Mouse (Mus musculus): ENCODE measurements around the gene Dlx4. TPM values are rescaled to one million over a fixed set of nuclear protein-coding genes. Genes with fewer than 3 reads are reported as not detected.
A peak's percentile ranks its signal among the peaks of the same experiment; 100 is the strongest.

Dlx4 gene
- total RNA-seq, 2 experiments from 2014 or later, result not detected

DNA sequence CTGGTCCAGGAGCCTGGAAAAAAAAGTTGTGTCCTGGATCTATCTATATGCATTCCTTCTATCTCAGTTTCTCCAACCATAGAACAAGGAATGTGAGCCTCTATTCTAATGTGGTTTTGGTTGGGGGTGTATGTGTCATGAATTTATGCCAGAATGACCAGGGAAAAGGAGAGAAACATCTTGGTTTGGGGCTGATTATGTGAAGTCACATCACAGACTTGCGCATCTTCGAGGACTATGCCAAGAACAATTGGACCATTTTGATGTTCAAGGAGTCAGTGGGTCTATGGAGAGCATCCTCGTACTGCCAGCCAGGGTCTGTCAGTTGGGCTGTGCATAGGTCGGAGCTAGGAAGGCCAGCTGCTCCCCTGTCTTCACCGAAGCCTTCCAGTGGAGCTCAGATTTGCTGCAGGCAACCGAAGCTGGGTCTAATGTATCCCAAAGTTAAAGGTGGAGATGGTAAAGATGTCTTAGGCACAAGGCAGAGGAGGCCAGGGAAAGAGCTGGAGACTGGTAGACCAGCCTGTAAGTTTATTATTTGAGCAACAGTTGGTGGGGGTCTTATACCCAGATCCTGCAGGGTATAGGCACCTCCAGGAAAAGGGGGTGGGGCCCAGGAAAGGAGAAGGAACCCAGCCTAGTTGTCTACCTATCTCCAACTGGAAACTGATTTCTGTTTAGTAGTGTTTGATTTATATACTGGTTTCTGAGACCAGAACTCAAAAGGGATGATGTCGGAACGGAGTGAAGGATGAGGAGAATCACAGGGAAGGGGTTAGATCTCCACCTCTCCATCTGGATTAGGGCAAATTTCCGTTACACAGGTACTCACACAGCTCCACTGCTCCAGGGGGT is 1.7 kb downstream of the Dlx4 start:
- intact Hi-C loops (cut with DNase I), result loop anchor here (10.0 kb wide), 1 partner anchor 860 kb away; the partner anchor contains the start of gene Igf2bp1
- no peak for DNase-seq (ENCODE audit: low spot score in 2 of 2)

DNA sequence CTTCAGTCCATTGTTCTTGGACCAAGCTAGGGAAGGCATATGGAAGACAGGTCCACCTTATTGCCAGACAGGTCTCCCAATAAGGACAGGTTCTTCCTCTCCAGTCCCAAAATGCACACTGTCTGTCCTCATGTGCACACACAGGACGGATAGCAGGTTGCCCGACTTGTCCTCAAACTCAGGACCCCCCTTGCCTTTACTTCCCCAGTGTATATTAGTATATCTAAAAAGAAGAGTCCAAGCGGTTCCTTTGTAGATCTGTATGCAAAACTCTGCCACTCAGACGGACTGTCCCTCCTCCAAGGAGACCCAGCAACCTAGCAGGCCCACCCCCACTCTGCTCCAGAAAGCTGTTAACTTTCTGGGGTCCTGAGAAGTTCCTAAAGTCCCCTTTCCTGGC is 2.4 kb downstream of the Dlx4 start:
- no peak for DNase-seq (ENCODE audit: low spot score in 2 of 2)
- intact Hi-C loops (cut with DNase I), result loop anchor here (10.0 kb wide), 1 partner anchor 861 kb away; the partner anchor contains the start of gene Igf2bp1

DNA sequence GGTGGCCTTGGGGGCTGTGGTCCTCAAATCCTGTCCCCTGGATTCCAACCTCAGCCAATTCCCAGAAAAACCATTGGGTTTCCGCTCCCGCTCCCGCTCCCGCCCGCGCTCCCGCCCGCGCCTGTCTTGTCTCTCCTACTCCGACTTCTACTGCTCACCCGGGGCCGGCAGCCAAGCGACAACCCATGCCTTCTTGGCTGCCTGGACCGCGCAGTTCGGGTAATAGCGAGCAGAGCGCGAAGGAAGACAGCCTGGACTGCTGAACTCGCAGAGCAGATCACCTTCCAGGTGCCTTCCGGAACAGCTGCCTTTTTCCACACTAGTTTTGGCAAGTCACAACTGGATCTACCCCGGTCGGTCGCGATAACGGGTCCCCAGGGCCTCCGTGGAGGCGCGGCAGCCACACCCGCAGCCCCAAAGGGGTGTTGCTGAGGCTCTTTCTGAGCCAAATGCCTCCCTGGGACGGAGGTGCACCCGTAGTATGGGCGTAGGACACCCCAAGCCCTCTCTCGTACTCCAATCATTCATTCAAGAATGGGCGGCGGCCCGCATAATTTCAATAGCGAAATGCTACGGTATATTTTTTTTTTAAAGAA is 3.0 kb downstream of the Dlx4 start:
- intact Hi-C loops (cut with DNase I), result loop anchor here (10.0 kb wide), 1 partner anchor 862 kb away; the partner anchor contains the start of gene Igf2bp1
- peak in 1 of 2 experiments; percentile 15 for DNase-seq (ENCODE audit: low spot score in 2 of 2)

DNA sequence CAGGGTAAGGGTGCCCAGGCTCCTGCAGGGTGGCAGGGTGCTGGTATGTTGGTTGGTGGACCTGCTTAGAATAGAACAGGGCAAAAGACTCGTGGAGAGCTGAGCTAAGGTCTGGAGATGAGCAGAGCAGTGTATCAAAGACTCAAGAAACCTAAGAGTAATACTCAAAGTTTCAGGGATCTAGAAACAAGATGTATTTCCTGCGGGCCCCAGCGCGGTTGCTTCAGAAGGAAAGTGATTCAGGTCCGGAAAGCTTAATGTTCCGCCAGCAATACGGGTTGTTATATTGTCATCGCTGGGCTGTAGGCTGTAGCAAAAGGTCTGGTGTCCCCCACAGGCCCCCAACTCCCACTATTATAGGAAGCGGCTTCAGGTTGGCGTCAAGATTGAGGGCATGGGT is 3.8 kb downstream of the Dlx4 start:
- intact Hi-C loops (cut with DNase I), result loop anchor here (10.0 kb wide), 1 partner anchor 863 kb away; the partner anchor contains the start of gene Igf2bp1
- DNase-seq (ENCODE audit: low spot score in 2 of 2), result no peak

DNA sequence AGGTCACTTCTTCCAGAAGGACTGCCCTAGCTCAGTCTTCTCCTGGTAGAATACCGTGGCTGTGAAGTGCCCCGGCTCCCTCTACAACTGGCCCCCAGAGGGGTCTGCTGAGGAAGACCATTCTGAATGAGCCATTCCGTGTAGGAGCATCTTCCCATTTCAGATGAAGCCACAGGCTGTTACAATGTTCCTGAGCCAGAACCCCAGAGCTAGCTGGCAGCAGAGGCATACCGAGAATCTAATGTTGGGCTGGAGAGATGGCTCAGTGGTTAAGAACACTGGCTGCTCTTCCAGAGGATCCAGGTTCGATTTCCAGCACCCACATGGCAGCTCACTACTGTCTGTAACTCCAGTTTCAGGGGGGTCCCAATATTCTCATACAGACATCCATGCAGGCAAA is 6.2 kb downstream of the Dlx4 start:
- intact Hi-C loops (cut with DNase I), result loop anchor here (10.0 kb wide), 1 partner anchor 865 kb away; the partner anchor contains the start of gene Igf2bp1
- no peak for DNase-seq (ENCODE audit: low spot score in 2 of 2)

DNA sequence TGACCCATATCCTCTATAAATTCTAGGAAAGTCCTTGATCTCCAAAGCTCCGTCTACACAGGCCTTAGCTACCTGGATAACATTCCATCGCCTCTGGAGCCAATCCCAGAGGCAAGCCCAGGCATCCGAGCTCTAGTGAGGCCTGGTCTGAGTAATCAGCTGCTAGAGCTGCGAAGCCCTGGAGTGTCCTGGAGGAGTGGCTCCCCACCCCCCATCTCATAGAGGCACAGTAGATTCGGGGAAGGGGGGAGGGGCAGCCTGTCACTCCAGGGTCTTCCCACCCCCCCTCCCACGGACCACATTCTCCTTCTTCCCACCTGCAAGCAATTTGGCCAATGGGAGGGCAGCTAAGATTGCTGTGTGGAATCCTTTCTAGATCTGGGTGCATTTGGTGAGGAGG is 8.8 kb downstream of the Dlx4 start:
- intact Hi-C loops (cut with DNase I), result no loop called here
- no peak for DNase-seq (ENCODE audit: low spot score in 2 of 2)

DNA sequence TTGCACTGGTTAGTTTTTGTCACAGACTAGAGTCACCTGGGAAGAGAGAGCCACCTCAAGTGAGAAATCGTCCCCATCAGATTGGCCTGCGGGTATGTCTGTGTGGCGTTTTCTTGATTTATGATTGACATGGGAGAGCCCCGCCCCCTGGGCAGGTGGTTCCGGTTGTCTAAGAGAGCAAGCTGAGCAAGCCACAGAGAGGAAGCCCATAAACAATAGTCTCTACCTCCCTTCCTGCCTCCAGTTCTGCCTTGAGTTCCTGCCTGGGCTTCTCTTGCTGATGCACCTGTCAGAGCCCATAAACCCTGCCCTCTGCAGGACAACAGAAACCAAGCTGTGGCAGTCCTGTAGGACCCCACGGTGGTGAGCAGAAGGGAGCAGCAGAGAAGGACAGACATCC is 12.7 kb downstream of the Dlx4 start:
- intact Hi-C loops (cut with DNase I), result no loop called here
- no peak for DNase-seq (ENCODE audit: low spot score in 2 of 2)

DNA sequence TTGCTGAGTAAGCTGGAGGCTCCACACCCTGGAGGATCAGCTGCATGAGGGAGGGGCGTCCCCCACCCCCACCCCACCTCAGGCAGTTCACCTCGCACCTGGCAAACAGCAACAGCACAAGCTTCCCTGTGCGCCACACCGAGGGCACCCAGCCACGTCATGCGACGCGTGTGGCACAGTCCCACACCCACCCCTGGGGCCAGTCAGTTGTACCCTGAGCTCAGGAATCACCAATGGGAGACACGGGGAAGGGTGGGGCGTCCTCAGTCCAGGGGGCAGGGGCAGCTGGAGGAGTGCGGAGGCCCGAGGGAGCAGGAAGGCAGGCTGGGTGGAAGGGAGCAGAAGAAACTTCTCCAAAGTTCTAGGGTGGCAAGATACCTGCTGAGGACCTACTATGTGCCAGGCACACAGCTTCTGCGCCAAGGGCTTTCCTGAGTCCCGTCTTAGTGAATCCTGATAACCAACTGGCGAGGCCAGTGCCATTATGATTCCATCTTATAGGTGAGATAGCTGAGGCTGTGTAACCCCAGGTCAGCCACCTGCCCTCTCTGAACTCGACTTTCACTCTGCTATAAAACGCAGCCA is 15.3 kb downstream of the Dlx4 start:
- intact Hi-C loops (cut with DNase I), result no loop called here
- no peak for DNase-seq (ENCODE audit: low spot score in 2 of 2)

DNA sequence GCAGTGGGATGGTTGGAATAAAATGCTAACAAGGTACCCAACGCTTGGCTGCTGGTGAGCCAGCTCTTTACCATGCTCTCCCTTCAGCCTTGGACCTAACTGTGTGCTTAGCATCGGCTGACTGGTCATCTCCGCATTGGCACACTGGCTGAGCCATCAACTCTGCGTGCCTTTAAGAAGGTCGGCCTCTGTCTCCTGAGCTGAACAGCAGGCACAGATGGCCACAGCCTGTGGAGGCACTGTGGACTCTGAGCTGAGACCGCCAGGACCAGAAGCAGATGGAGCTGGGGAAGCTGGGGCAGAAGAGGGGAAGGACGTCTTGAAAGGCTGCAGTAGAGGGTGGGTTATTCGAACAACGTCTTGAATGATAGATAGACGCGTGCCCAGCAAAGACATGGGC is 17.7 kb downstream of the Dlx4 start:
- no peak for DNase-seq (ENCODE audit: low spot score in 2 of 2)
- intact Hi-C loops (cut with DNase I), result no loop called here

DNA sequence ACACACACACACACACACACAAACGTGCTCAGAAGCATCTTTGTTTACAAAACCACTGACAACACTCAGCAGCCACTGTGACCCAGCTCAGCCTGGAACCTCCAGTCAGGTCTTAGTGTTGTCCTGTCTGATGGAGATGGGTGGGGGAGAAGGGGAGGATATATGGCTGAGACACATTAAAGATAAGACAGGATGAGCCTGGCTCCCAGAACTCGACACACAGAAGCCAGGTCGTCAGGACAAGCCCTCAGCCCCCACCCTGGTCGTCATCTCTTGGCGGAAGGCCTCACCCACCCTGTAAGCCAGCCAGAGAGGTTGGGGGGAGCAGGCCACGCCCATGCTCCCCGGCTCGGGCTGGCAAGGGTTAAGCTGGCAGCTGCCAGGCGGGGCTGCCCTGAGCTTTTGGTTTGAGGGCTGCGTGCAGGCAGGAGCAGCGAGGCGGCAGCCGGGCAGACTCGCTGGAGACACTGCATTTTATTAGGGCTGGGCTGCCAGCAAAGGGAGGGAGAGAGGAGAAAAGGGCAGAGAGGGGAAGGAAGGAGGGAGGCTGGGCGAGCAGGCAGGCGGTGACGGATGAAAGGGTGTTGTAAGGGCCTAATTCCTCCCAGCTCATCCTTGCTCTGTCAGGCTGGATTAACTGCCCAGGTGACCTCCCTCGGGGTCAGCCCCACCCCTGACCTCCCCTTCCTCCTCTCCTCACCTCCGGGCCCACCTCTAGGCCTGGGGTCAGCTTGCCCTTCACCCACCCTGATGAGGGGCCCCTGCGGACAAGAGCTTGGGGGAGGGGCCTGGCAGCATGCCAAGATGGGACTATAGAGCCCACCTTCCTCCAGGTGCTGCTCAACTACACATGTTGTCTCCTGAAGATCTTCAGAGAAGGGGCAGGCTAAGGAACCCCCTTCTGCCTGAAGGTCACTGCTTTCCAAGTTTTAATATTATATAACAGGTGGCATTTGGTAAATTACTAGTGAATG is 19.5 kb downstream of the Dlx4 start:
- no peak for DNase-seq (ENCODE audit: low spot score in 2 of 2)
- intact Hi-C loops (cut with DNase I), result no loop called here

DNA sequence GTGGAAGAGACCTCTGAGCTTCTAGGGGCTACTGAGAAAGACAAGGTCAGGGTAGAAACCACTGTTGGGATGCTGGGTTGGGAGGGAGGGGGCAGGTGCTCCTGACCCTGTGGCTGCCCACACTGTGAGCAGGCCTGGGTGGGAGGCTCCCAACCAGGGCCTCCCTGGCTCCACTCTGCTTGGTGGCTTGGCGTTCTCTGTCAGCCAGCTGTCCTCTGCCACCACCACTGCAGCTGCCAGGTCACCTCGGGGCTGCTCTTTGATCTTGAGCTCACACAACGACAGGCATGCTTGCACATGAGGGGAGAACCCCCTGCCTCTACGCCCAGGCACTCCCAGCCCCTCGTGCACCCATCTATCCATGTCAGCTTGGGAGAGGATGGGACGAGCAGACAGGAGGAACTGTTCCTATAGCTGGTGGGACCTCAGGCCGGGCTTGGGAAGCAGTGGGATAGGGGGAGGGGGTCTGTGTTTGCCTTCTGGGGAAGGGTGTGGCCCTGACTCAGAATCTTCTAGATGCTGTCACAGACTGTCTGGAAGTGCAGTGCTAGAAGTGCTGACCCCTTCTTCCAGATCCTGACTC is 20.6 kb downstream of the Dlx4 start:
- DNase-seq (ENCODE audit: low spot score in 2 of 2), result no peak
- intact Hi-C loops (cut with DNase I), result no loop called here

DNA sequence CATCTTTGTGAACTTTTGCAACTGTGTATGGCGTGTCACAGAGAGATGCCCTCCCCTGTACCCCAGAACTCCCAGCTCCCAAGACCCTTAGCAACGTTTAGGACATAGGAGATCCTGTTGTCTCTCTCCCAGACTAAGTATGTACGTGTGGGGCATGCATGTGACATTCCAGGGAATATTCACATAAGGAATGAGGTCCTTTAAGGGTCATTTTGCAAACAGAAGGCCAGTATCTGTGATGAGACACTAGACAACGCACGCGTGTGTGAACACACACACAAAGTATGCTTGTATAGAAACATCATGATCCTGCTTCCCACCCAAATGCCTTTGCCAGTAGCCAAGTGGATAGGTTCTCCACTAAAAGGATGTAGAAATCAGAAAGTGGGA is 24.0 kb downstream of the Dlx4 start:
- intact Hi-C loops (cut with DNase I), result no loop called here
- no peak for DNase-seq (ENCODE audit: low spot score in 2 of 2)

DNA sequence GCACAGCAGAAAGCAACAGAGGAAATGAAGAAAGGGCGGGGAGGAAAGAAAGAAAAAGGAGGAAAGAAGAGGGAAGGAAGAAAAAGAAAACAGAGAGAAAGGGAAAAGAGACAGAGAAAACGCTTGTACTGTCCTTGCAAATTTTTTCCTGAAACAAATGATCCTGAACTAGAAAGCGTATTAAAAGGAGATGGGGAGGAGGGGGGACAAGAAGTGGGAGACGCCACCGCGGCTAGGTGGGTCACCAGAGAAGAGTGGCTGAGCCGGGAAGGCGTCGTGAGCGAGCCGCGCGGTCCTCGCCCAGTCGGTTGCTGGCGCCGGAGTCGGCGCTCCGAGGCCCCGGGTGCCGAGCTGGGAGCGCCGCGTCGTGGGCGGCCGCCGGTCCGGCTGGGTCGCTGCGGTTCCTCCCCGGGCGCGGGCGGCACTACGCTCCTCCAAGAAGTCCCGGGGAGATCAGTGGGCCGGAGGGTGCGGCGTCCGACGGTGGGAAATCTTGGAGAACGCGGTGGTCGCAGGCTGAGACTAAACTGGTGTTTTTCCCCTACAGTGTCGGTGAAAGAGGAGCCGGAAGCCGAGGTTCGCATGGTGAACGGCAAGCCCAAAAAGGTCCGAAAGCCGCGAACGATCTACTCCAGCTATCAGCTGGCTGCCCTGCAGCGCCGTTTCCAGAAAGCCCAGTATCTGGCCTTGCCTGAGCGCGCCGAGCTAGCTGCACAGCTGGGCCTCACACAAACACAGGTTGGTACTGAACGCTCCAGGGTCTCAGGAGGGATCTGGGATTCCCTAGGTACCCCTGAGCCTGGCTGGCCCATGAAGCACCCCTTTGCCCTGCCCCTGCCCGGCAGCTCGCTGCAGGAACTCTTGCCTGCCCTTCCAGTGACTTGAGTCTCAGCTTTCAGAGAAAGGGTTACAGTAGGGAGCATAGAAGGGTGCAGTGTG is 24.6 kb downstream of the Dlx4 start:
- no peak for DNase-seq (ENCODE audit: low spot score in 2 of 2)
- intact Hi-C loops (cut with DNase I), result no loop called here

DNA sequence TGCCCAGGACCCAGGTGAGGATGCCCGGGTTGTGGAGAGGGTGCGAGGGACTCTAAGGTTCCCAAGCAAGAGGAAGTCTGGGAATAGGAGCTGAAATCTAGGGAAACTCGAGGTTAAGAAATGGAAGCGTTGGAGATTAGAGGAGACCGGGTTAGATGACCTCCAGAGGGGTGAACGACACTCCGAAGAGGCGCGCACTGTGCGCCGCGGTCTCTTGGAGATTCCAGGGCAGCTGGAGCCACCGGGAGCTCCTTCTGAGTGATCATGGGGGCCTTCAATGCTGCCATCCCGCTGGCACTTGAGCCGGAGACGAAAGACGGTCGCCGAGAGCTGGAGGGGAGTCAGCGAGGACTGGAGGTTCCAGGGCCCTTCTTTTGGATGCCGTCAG is 25.4 kb downstream of the Dlx4 start:
- DNase-seq (ENCODE audit: low spot score in 2 of 2), result no peak
- intact Hi-C loops (cut with DNase I), result no loop called here

DNA sequence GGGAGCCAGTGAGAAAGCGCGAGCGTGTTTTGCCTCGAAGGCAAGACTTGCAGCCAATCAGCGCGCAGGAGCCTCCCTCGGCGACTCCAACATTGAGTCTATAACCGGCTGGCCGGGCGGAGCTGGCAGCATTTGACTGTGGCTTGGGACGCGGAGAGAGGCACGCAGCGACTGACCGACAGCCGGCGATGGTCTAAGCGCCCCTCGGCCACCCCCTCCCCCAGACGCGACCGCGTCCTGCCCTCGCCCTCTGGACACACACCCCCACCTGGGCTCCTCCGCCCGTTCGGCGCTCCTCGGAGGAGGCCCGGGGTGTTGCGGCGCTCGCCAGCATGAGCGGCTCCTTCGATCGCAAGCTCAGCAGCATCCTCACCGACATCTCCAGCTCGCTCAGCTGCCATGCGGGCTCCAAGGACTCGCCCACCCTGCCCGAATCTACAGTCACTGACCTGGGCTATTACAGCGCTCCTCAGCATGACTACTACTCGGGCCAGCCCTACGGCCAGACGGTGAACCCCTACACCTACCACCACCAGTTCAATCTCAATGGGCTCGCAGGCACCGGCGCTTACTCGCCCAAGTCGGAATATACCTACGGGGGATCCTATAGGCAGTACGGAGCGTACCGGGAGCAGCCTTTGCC is 26.0 kb downstream of the Dlx4 start, which contains the start of gene Dlx3:
TSS of gene Dlx3 (plus strand) at position 130 of the 643 bp plus-strand sequence.
- intact Hi-C loops (cut with DNase I), result loop anchor here (5.0 kb wide), 1 partner anchor 402 kb away; no protein-coding TSS in a partner anchor
- DNase-seq (ENCODE audit: low spot score in 2 of 2), result no peak

DNA sequence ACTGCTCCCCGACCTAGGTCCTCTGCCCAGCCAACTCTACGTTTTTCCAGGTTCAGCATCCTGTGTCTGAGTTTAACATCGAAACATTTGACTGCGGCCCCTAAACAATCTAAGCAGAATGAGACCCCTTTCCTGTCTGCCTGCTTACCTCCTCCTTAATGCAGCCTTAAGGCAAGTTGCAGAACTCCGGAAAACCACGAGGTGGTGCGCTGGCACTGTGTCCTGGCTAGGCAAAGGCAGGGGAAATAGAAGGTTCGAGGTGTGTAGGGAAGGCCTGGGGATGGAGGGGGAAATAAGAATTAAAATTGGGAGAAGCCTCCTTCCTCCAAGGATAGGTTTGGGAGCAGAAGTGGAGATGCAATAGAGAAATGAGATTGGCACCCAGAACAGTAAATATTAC is 27.6 kb downstream of the Dlx4 start:
- intact Hi-C loops (cut with DNase I), result loop anchor here (1.0 to 5.0 kb wide), 2 partner anchors 114 to 404 kb away; no protein-coding TSS in a partner anchor
- peak; percentile 54 to 66 for DNase-seq (ENCODE audit: low spot score in 2 of 2)

DNA sequence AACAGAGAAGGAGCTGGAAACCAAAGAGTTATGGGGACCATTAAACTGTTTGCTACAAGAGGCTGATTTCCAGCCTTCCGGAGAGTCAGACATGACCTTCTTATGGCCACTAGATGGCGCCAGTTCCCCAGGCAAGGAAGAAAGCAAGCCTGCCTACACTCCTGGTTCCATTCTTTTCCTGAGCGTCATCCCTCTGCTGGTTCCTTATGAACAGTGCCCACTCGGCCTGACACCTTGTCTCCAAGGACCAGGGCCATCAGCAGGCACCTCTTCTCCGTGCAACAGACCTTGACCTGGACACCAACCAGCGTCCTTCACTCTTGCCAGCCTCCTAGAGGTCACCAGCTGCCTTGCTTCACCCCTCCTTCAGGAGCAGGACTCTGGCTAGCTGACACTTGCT is 29.0 kb downstream of the Dlx4 start:
- intact Hi-C loops (cut with DNase I), result loop anchor here (1.0 to 5.0 kb wide), 2 partner anchors 134 to 405 kb away; no protein-coding TSS in a partner anchor
- peak; percentile 59 to 72 for DNase-seq (ENCODE audit: low spot score in 2 of 2)

All from left cerebral cortex, postnatal 36 days (tissue).